Mouse (Mus musculus): Measurements from ENCODE around the gene Clic6.

DNA sequence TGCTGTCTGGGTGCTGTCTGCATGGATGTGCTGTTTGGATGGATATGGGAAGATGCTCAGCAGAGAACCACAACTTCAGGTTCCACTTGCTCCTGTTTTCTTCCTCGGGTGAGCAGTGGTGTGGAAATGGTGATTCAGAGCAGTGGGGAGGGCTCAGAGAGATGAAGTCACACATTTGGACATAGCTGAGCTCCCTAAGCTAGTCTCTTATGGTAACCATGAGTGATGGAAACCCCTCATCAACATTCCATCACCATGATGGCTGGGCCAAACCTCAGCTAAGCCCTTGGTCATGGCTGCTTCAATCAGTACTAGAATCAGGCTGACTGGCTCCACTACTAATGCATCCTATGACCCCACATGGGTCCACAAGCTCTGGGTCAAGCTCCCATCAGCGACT is 45.8 kb upstream of the Clic6 start:
- TF ChIP-seq CTCF (IDR thresholded peaks at IDR 0.05; ENCODE audit: low read depth, low read length) (no peak), POLR2A (IDR thresholded peaks at IDR 0.05; ENCODE audit: insufficient read depth, low read length) (no peak), EP300 (IDR thresholded peaks at IDR 0.05; ENCODE audit: insufficient read depth, low read depth, low read length) (no peak)

Measured in ES-Bruce4 (cell line).